Mouse (Mus musculus) hematopoietic stem cell, adult 5-6 weeks (primary cell): ENCODE measurements around the gene Car1. TPM values are rescaled to one million over a fixed set of nuclear protein-coding genes. Genes with fewer than 3 reads are reported as not detected.
"Not testable (repeated sequence)": the region's sequence is repeated elsewhere in the genome, so short reads cannot be mapped to it uniquely, and the experiment has no call there.

Experiments
- ATAC-seq, 2 experiments: fragments of 125-278 bp in 1 of 2; replicated peaks in 1 of 2; 2 replicates each; pipeline ENCODE4 v1.8.0; 2016 to 2017; ENCODE audit warnings: inconsistent platforms in 2 of 2, mild to moderate bottlenecking in 2 of 2, moderate number of reproducible peaks in 2 of 2, low read depth in 1 of 2, moderate TSS enrichment in 1 of 2; ENCODE audit not compliant: low FRiP score in 2 of 2, poor library complexity in 2 of 2, severe bottlenecking in 2 of 2, insufficient read depth in 1 of 2, low TSS enrichment in 1 of 2
- total RNA-seq: library from RNA; stranded (forward); fragments of 172-1452, 232-1000 nt; gene quantifications from 2 replicates; pipeline ENCODE4 v1.2.3, GENCODE M21; 2017

The Car1 gene
- 60.2 and 327 TPM in 2 replicates for total RNA-seq

- ATAC-seq: peak in 1 of 2 experiments; percentile 58; a peak in 2 of 4 replicates
Observed at GRCm38 (mm10) chr3:14808211-14808610, at the start of gene Car1. Gene Car1, minus strand, starts transcription at chr3:14808368.

- ATAC-seq: no peak
Observed at GRCm38 (mm10) chr3:14857874-14858273, 49.7 kb upstream of the Car1 start.

- ATAC-seq: no peak
Observed at GRCm38 (mm10) chr3:14854446-14854845, 46.3 kb upstream of the Car1 start.

GRCm38 (mm10) chr3:14853966-14854365 lies 45.8 kb upstream of the Car1 start:
- no peak for ATAC-seq

- no peak for ATAC-seq
Observed at GRCm38 (mm10) chr3:14848587-14849254, 40.6 kb upstream of the Car1 start.

- ATAC-seq: no peak
Observed at GRCm38 (mm10) chr3:14839466-14840118, 31.4 kb upstream of the Car1 start.

- no peak for ATAC-seq
Observed at GRCm38 (mm10) chr3:14838936-14839335, 30.8 kb upstream of the Car1 start.

- ATAC-seq: no peak
Observed at GRCm38 (mm10) chr3:14832766-14833165, 24.6 kb upstream of the Car1 start.

- no peak for ATAC-seq
Observed at GRCm38 (mm10) chr3:14831219-14831835, 23.2 kb upstream of the Car1 start.

GRCm38 (mm10) chr3:14828896-14829295 lies 20.7 kb upstream of the Car1 start:
- no peak for ATAC-seq

GRCm38 (mm10) chr3:14819844-14820504 lies 11.8 kb upstream of the Car1 start:
- ATAC-seq: no peak

- not testable (repeated sequence) for ATAC-seq
Observed at GRCm38 (mm10) chr3:14815396-14815795, 7.2 kb upstream of the Car1 start.

GRCm38 (mm10) chr3:14806702-14807101 lies 1.5 kb downstream of the Car1 start:
- ATAC-seq: no peak

GRCm38 (mm10) chr3:14805962-14806361 lies 2.2 kb downstream of the Car1 start:
- no peak for ATAC-seq

GRCm38 (mm10) chr3:14804906-14805305 lies 3.3 kb downstream of the Car1 start:
- ATAC-seq: no peak

- ATAC-seq: no peak
Observed at GRCm38 (mm10) chr3:14797069-14797468, 11.1 kb downstream of the Car1 start.

- no peak for ATAC-seq
Observed at GRCm38 (mm10) chr3:14795292-14796020, 12.7 kb downstream of the Car1 start.
